Mouse (Mus musculus) embryonic facial prominence, embryonic 13.5 days (tissue): Measurements from ENCODE around the gene Znhit6. TPM values are rescaled to one million over a fixed set of nuclear protein-coding genes. Genes with fewer than 3 reads are reported as not detected.

Experiments used
- ATAC-seq: fragments of 200-750 bp; cut with Nextera tagmentation; 2 replicates; pipeline ENCODE4 v1.8.0; 2017; ENCODE audit warnings: low read depth; ENCODE audit not compliant: insufficient number of reproducible peaks, insufficient read depth, low FRiP score, low TSS enrichment
- H3K27ac ChIP-seq: fragments of 300-500 bp; sonication (generic); 2 replicates; pipeline ENCODE4 v1.5.1; 2015; ENCODE audit warnings: moderate library complexity, mild to moderate bottlenecking, inconsistent platforms
- H3K27me3 ChIP-seq: fragments of 300-500 bp; sonication (generic); 2 replicates; pipeline ENCODE4 v1.6.1; 2015; ENCODE audit warnings: mild to moderate bottlenecking, inconsistent platforms
- H3K36me3 ChIP-seq: fragments of 300-500 bp; sonication (generic); 2 replicates; pipeline ENCODE4 v1.6.1; 2015; ENCODE audit warnings: mild to moderate bottlenecking, inconsistent platforms
- H3K4me1 ChIP-seq: fragments of 300-500 bp; sonication (generic); 2 replicates; pipeline ENCODE4 v1.6.1; 2015; ENCODE audit warnings: inconsistent platforms
- H3K4me2 ChIP-seq: fragments of 300-500 bp; sonication (generic); 2 replicates; pipeline ENCODE4 v1.6.1; 2015; ENCODE audit warnings: moderate library complexity, mild to moderate bottlenecking, inconsistent platforms
- H3K4me3 ChIP-seq: fragments of 300-500 bp; sonication (generic); 2 replicates; pipeline ENCODE4 v1.5.1; 2015; ENCODE audit warnings: mild to moderate bottlenecking, inconsistent platforms
- H3K9ac ChIP-seq: fragments of 300-500 bp; sonication (generic); 2 replicates; pipeline ENCODE4 v1.6.1; 2015; ENCODE audit warnings: mild to moderate bottlenecking, inconsistent platforms
- H3K9me3 ChIP-seq: fragments of 300-500 bp; sonication (generic); 2 replicates; pipeline ENCODE4 v1.6.1; 2016; ENCODE audit warnings: inconsistent platforms
- WGBS: fragments of 180-500 bp; shearing (Covaris S2); methylation state at CpG from one replicate; pipeline ENCODE4 v1.1.7; 2015; ENCODE audit warnings: mixed read lengths; 5-methylcytosine and 5-hydroxymethylcytosine counted together
- polyA plus RNA-seq: library from polyadenylated mRNA; unstranded; fragments of >200 nt; fragmentation: Nextera tagmentation; extraction: Ambion mirVana; gene quantifications from 2 replicates; pipeline ENCODE4 v1.2.1, GENCODE M21; 2015

Gene Znhit6
- polyA plus RNA-seq = 50.3 and 50.5 TPM in 2 replicates

DNA sequence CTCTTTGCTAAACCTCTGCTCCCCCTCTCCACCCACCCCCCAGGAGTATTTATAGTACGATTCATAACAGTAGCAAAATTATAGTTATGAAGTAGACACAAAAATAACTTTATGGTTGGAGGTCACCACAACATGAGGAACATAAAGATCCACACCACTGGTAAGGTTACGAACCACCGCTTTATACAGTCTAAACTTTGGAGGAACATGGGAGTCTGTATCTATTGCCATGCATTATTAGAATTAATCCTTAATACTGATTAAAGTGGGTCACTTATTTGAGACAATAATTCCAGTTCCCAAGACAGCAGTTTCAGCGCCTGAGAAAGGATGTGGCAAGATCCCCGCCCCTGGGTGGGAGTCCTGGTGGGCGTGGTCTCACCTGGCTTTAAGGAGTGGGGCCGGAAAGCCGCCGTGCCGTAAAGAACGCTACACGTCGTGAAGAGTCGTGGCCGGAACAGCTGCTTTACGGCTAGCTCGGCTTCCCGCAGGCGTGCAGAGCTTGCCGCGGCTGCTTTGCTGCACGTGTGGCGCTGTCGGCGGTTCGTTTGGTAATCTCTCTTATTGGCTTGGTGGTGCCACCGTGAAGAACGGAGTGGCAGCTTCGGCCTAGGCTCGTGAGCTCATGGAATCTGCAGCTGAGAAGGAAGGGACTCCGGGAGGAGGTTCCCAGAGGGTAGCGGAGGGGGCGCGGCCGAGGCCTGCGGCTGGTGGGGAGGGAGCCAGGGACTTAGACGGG, at the start of gene Znhit6:
Gene Znhit6 (plus strand): TSS at position 463 of the 739 bp plus-strand sequence.
- Histone ChIP-seq H3K9ac (peak within 1 kb of the TSS; percentile 84), H3K4me1 (peaks cover 16% of the 10 kb centered on the region), H3K27ac (peak within 1 kb of the TSS; percentile 60), H3K4me2 (peak within 1 kb of the TSS; percentile 88), H3K36me3 (peaks cover 19% of the 10 kb centered on the region), H3K4me3 (peak within 1 kb of the TSS; percentile 89), H3K27me3 (no peaks in the 10 kb centered on the region), H3K9me3 (no peaks in the 10 kb centered on the region)
- peak; percentile 84 for ATAC-seq
- 5% methylated on average over 37 of the region's 37 CpGs for WGBS

DNA sequence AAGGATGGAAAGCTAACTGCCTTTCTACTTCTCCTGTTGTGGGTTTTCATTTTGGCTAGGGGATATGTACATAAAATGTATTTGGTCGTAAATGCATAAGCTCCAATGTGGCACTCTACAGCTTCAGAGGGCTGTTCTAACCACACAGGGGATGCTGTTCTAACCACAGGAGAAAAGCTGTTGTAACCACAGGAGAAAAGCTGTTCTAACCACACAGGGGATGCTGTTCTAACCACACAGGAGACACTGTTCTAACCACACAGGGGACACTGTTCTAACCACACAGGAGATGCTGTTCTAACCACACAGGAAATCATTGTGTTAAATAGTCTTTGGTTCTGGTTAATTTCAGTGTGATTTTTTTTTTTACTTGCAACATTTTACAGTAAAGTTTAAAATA, 38.1 kb upstream of the Znhit6 start:
- no peak overlapping the region for H3K4me3 ChIP-seq
- no peak overlapping the region for H3K4me2 ChIP-seq
- H3K36me3 ChIP-seq = no peaks in the 10 kb centered on the region
- 62% methylated on average over 1 of the region's 1 CpGs for WGBS
- peaks cover 6% of the 10 kb centered on the region for H3K4me1 ChIP-seq
- no peak overlapping the region for H3K27ac ChIP-seq
- H3K9ac ChIP-seq = no peak overlapping the region
- ATAC-seq = no peak
- H3K27me3 ChIP-seq = no peaks in the 10 kb centered on the region
- H3K9me3 ChIP-seq = no peaks in the 10 kb centered on the region

DNA sequence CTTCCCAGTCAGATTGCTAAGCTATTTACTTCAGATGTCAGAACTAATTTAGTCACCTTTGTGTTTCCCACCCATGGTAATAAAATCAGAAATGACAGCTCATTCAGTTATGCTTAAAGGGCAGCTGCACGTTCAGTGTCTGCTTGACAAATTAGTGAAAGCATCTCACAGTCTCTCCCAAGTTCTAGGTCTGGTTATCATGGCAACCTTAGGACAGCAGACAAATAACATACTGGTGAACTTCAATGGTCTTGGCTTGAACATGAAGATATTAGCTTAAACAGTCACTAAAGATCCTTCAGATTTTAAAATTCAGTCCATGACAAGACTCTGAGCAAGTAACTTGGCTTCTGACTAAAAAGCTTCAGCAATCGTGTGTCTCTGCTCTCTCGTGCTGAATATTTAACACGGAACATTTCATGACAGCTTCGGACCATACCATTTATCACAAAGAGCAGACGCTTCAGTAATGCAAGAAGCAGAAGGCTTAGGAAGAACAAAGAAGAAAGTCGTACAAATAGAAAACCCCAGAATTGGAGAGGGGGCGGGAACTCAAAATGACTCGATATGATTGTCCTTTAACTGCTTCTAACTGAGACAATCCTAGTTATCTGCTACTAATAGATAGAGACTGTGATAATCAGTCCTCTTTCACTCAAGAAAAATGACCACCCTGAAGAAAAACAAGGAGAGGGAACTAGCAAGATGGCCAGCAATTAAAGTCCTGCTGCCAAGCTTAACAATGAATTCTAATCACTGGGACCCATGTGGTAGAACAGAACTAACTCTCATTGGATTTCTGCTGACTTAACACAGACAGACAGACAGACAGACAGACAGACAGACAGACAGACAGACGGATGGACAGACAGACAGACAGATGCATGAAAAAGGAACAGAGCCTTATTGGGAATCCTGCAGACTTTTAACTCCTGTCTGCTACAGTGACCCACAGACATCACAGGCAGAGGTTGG, 27.3 kb upstream of the Znhit6 start:
- 0 out of 2 replicates have a peak, but pooled peaks cover 2% of the 10 kb centered on the region for H3K4me1 ChIP-seq
- no peak overlapping the region for H3K4me3 ChIP-seq
- 72% methylated on average over 10 of the region's 10 CpGs for WGBS
- no peaks in the 10 kb centered on the region for H3K36me3 ChIP-seq
- H3K4me2 ChIP-seq = no peak overlapping the region
- ATAC-seq = no peak
- no peaks in the 10 kb centered on the region for H3K9me3 ChIP-seq
- H3K27me3 ChIP-seq = no peaks in the 10 kb centered on the region
- H3K27ac ChIP-seq = no peak overlapping the region
- no peak overlapping the region for H3K9ac ChIP-seq

GRCm38 (mm10) chr3:145550216-145550615, 25.8 kb upstream of the Znhit6 start:
- ATAC-seq = no peak
- 74% methylated on average over 3 of the region's 3 CpGs for WGBS
- Histone ChIP-seq H3K4me3 (no peak overlapping the region), H3K9me3 (no peaks in the 10 kb centered on the region), H3K9ac (no peak overlapping the region), H3K4me2 (no peak overlapping the region), H3K36me3 (no peaks in the 10 kb centered on the region), H3K27me3 (no peaks in the 10 kb centered on the region), H3K4me1 (0 out of 2 replicates have a peak, but pooled peaks cover 2% of the 10 kb centered on the region), H3K27ac (no peak overlapping the region)

- no peaks in the 10 kb centered on the region for H3K9me3 ChIP-seq
- 79% methylated on average over 2 of the region's 2 CpGs for WGBS
- no peaks in the 10 kb centered on the region for H3K36me3 ChIP-seq
- H3K4me2 ChIP-seq = no peak overlapping the region
- H3K27ac ChIP-seq = no peak overlapping the region
- no peak overlapping the region for H3K9ac ChIP-seq
- ATAC-seq = no peak
- H3K27me3 ChIP-seq = no peaks in the 10 kb centered on the region
- no peak overlapping the region for H3K4me3 ChIP-seq
- H3K4me1 ChIP-seq = no peaks in the 10 kb centered on the region
Observed at GRCm38 (mm10) chr3:145554388-145554787, 21.6 kb upstream of the Znhit6 start.

- Histone ChIP-seq H3K27ac (no peak overlapping the region), H3K36me3 (no peaks in the 10 kb centered on the region), H3K4me2 (no peak overlapping the region), H3K27me3 (no peaks in the 10 kb centered on the region), H3K9me3 (no peaks in the 10 kb centered on the region), H3K4me1 (no peaks in the 10 kb centered on the region), H3K9ac (no peak overlapping the region), H3K4me3 (no peak overlapping the region)
- WGBS = 90% methylated on average over 10 of the region's 10 CpGs
- ATAC-seq = no peak
Observed at GRCm38 (mm10) chr3:145556206-145556605, 19.8 kb upstream of the Znhit6 start.

GRCm38 (mm10) chr3:145559675-145560074, 16.3 kb upstream of the Znhit6 start:
- no peak overlapping the region for H3K27ac ChIP-seq
- no peaks in the 10 kb centered on the region for H3K27me3 ChIP-seq
- no peaks in the 10 kb centered on the region for H3K36me3 ChIP-seq
- H3K4me2 ChIP-seq = no peak overlapping the region
- no peak for ATAC-seq
- no peak overlapping the region for H3K9ac ChIP-seq
- H3K4me3 ChIP-seq = no peak overlapping the region
- WGBS = 87% methylated on average over 5 of the region's 5 CpGs
- peaks cover 14% of the 10 kb centered on the region; the same call in 1 of the 2 replicates for H3K9me3 ChIP-seq
- no peaks in the 10 kb centered on the region for H3K4me1 ChIP-seq

GRCm38 (mm10) chr3:145560117-145560516, 15.9 kb upstream of the Znhit6 start:
- Histone ChIP-seq H3K27ac (no peak overlapping the region), H3K9ac (no peak overlapping the region), H3K4me2 (no peak overlapping the region), H3K4me1 (no peaks in the 10 kb centered on the region), H3K9me3 (peaks cover 14% of the 10 kb centered on the region; the same call in 1 of the 2 replicates), H3K36me3 (no peaks in the 10 kb centered on the region), H3K4me3 (no peak overlapping the region), H3K27me3 (no peaks in the 10 kb centered on the region)
- ATAC-seq = no peak
- WGBS = 76% methylated on average over 4 of the region's 4 CpGs

DNA sequence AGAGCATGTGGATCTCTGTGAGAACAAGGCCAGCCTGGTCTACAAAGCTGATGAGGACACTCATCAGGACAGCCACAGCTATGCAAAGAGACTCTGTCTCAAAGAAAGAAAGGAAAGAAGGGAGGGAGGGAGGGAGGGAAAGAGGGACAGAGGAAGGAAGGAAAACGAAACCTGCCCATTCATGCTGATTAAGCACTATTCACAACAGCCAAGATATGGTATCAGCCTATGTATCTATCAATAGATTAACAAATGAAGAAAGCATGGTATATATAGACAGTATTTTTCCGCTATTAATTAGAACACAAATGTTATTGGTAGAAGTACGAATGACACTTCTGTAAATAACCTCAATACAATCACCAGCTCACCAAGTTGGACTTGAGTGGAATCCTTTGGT, 1.5 kb upstream of the Znhit6 start:
- Histone ChIP-seq H3K27ac (no peak overlapping the region), H3K4me1 (peaks cover 16% of the 10 kb centered on the region), H3K36me3 (peaks cover 16% of the 10 kb centered on the region), H3K4me2 (no peak overlapping the region), H3K4me3 (no peak overlapping the region), H3K9ac (no peak overlapping the region), H3K9me3 (no peaks in the 10 kb centered on the region), H3K27me3 (no peaks in the 10 kb centered on the region)
- no peak for ATAC-seq
- WGBS = 84% methylated on average over 3 of the region's 3 CpGs

DNA sequence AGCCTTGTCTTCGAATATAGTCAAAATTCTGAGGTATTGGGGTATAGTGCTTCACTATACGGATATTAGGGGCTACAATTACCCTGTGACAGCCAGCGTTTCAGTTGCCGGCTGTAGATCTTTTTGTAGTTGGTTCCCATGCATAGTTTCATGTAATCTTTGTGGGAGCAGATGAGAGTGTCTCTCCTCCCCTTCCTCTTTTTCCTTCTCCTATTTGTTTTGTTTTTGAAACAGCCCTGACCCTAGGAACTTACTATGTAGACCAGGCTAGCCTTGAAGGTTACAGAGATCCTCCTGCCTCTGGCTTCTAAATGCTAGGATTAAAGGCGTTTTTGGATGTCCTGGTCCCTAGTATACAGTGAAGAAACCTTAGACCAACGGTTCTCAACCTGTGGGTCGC, 665 bp upstream of the Znhit6 start:
- Histone ChIP-seq H3K9ac (no peak overlapping the region), H3K9me3 (no peaks in the 10 kb centered on the region), H3K27me3 (no peaks in the 10 kb centered on the region), H3K4me1 (peaks cover 16% of the 10 kb centered on the region), H3K36me3 (peaks cover 16% of the 10 kb centered on the region), H3K4me2 (peak overlapping the region; percentile 88), H3K27ac (no peak overlapping the region), H3K4me3 (peak overlapping the region; percentile 89; the same call in 1 of the 2 replicates)
- WGBS = 80% methylated on average over 7 of the region's 7 CpGs
- no peak for ATAC-seq

- under 1% methylated on average over 11 of the region's 11 CpGs for WGBS
- H3K9me3 ChIP-seq = no peaks in the 10 kb centered on the region
- peak overlapping the region; percentile 84 for H3K9ac ChIP-seq
- peak; percentile 39; the same call in 1 of the 2 replicates for ATAC-seq
- no peaks in the 10 kb centered on the region for H3K27me3 ChIP-seq
- H3K4me2 ChIP-seq = peak overlapping the region; percentile 88
- H3K4me1 ChIP-seq = peaks cover 18% of the 10 kb centered on the region
- H3K27ac ChIP-seq = peak overlapping the region; percentile 60
- H3K4me3 ChIP-seq = peak overlapping the region; percentile 89
- peaks cover 21% of the 10 kb centered on the region for H3K36me3 ChIP-seq
Observed at GRCm38 (mm10) chr3:145576482-145576822, 447 bp downstream of the Znhit6 start.
